Comparison of ENCODE assay signal across 8 mouse cellular contexts in genomic region chr8:122611295-122612133, GRCm38 (mm10). TPM values are rescaled to one million over a fixed set of nuclear protein-coding genes. Genes with fewer than 3 reads are reported as not detected.
DNase-seq lines count a peak whose midpoint lies in the region; ATAC-seq lines count a peak whose summit lies in the region.

Galns (minus strand) TSS chr8:122611463.
Trappc2l (plus strand) TSS chr8:122611640.

- ATAC-seq in hematopoietic stem cell, adult 5-6 weeks (replicated peaks in 1 of 2; ENCODE audit: insufficient read depth in 1 of 2, low FRiP score in 2 of 2, low TSS enrichment in 1 of 2, low read depth in 1 of 2, poor library complexity in 2 of 2, severe bottlenecking in 2 of 2), result peak; percentile 97 to 98
- ATAC-seq in lung, embryonic 16.5 days (ENCODE audit: low read depth), result peak; percentile 98

- H3K4me3 ChIP-seq in lung, embryonic 16.5 days (ENCODE audit: low read length), result peak within 1 kb of the TSS; percentile 71

- peak within 1 kb of the TSS; percentile 79 for H3K9ac ChIP-seq in lung, embryonic 16.5 days (ENCODE audit: low read length)

- H3K9me3 ChIP-seq in lung, embryonic 16.5 days (ENCODE audit: control insufficient read depth, low read length), result no peaks in the 10 kb centered on the region

- peaks cover 20% of the 10 kb centered on the region for H3K4me1 ChIP-seq in lung, embryonic 16.5 days (replicated peaks; ENCODE audit: control insufficient read depth, insufficient read depth, low read length)

- peak; percentile 45 for DNase-seq in MEL-GATA-1-ER (ENCODE audit: extremely low read depth, low read depth)
- peak; percentile 94 for DNase-seq in cerebellum, adult 8-10 months
- DNase-seq in forelimb bud, embryonic 11.5 days (ENCODE audit: low read depth, low spot score), result peak; percentile 98
- DNase-seq in layer of hippocampus, adult 9-10 months (ENCODE audit: low spot score), result peak; percentile 91
- DNase-seq in ovary, postnatal 10 days (ENCODE audit: low spot score), result peak; percentile 76
- peak; percentile 94 to 95 for DNase-seq in thymus, postnatal 10 days (ENCODE audit: low spot score in 2 of 2)

- H3K27ac ChIP-seq in lung, embryonic 16.5 days (ENCODE audit: low read length), result peak within 1 kb of the TSS; percentile 87

- under 1% methylated on average over 56 of the region's 57 CpGs for WGBS in lung, embryonic 16.5 days

- H3K36me3 ChIP-seq in lung, embryonic 16.5 days (ENCODE audit: control insufficient read depth, insufficient read depth, low read length), result peaks cover 5% of the 10 kb centered on the region; the same call in 1 of the 2 replicates

- no peaks in the 10 kb centered on the region for H3K27me3 ChIP-seq in lung, embryonic 16.5 days (ENCODE audit: control insufficient read depth, insufficient read depth, low read depth, low read length)

- peak within 1 kb of the TSS; percentile 89 for H3K4me2 ChIP-seq in lung, embryonic 16.5 days (ENCODE audit: low read depth, low read length)

RNA-seq across cellular contexts. Expression of gene Galns, which starts in this region (rescaled TPM):
- 13.9 and 15.1 TPM in 2 replicates for total RNA-seq in hematopoietic stem cell, adult 5-6 weeks (2017)
- polyA plus RNA-seq in lung, embryonic 16.5 days (2015; fragmentation: Nextera tagmentation; extraction: Ambion mirVana), result 15.0 and 15.2 TPM in 2 replicates

RNA-seq across cellular contexts. Expression of gene Trappc2l, which starts in this region (rescaled TPM):
- total RNA-seq in hematopoietic stem cell, adult 5-6 weeks (2017), result 9.6 and 19.3 TPM in 2 replicates
- polyA plus RNA-seq in lung, embryonic 16.5 days (2015; fragmentation: Nextera tagmentation; extraction: Ambion mirVana), result 48.0 and 62.6 TPM in 2 replicates

Comparison
In these comparisons a context has a peak if more than half of its experiments do, and no peak if none do; other contexts are left out.
1. Peak in every context shown above with its lines: DNase-seq, ATAC-seq, H3K4me3 ChIP-seq and H3K27ac ChIP-seq.
2. DNase-seq: peak in every context shown above with its lines; median percentile 98 in forelimb bud, embryonic 11.5 days; 94 in thymus, postnatal 10 days; 94 in cerebellum, adult 8-10 months; 91 in layer of hippocampus, adult 9-10 months; 76 in ovary, postnatal 10 days; 45 in MEL-GATA-1-ER.